Mouse (Mus musculus) megakaryocyte-erythroid progenitor cell, adult 5-6 weeks (primary cell): ENCODE measurements around the gene Actr10. TPM values are rescaled to one million over a fixed set of nuclear protein-coding genes. Genes with fewer than 3 reads are reported as not detected.

Source experiments
- ATAC-seq: replicated peaks from 2 replicates; pipeline ENCODE4 v1.8.0; 2016; ENCODE audit warnings: mild to moderate bottlenecking, inconsistent platforms; ENCODE audit not compliant: severe bottlenecking, poor library complexity, low FRiP score, low TSS enrichment
- total RNA-seq, 2 experiments: library from RNA; stranded (forward) in 1 of 2; stranded (reverse) in 1 of 2; fragments of 200-1000, 215-1000 nt in 1 of 2; fragments of >200 nt in 1 of 2; fragmentation: Nextera tagmentation in 1 of 2; gene quantifications; 2 replicates each; pipeline ENCODE4 v1.2.3; 2014 to 2017

Gene Actr10
- total RNA-seq, 2 experiments from 2014 or later = 54.8 to 85.1 TPM

- ATAC-seq = no peak
Observed at GRCm38 (mm10) chr12:71006901-71007300, 69.2 kb downstream of the Actr10 start.

- no peak for ATAC-seq
Observed at GRCm38 (mm10) chr12:71009769-71010168, 72.1 kb downstream of the Actr10 start.

Other genes with a start within 250 kb of the Actr10 start
- 3.0 and 3.6 TPM in 2 replicates for gene Frmd6, start 112.3 kb upstream of the Actr10 start, total RNA-seq (2014; fragmentation: Nextera tagmentation)
- gene Frmd6, start 112.3 kb upstream of the Actr10 start, total RNA-seq (2017) = 2.3 and 5.4 TPM in 2 replicates
- gene Psma3, start 36.8 kb downstream of the Actr10 start, total RNA-seq (2014; fragmentation: Nextera tagmentation) = 335 and 399 TPM in 2 replicates
- gene Psma3, start 36.8 kb downstream of the Actr10 start, total RNA-seq (2017) = 428 and 450 TPM in 2 replicates
- 23.4 and 36.3 TPM in 2 replicates for gene Arid4a, start 78.1 kb downstream of the Actr10 start, total RNA-seq (2014; fragmentation: Nextera tagmentation)
- gene Arid4a, start 78.1 kb downstream of the Actr10 start, total RNA-seq (2017) = 58.0 and 58.9 TPM in 2 replicates
- gene Tomm20l, start 173.6 kb downstream of the Actr10 start, total RNA-seq (2014; fragmentation: Nextera tagmentation) = not detected in 2 replicates
- gene Tomm20l, start 173.6 kb downstream of the Actr10 start, total RNA-seq (2017) = not detected in 2 replicates
- gene Timm9, start 198.8 kb downstream of the Actr10 start, total RNA-seq (2014; fragmentation: Nextera tagmentation) = 113 and 144 TPM in 2 replicates
- gene Timm9, start 198.8 kb downstream of the Actr10 start, total RNA-seq (2017) = 93.4 and 95.5 TPM in 2 replicates
- 17.9 and 23.2 TPM in 2 replicates for gene 2700049A03Rik, start 199.0 kb downstream of the Actr10 start, total RNA-seq (2014; fragmentation: Nextera tagmentation)
- gene 2700049A03Rik, start 199.0 kb downstream of the Actr10 start, total RNA-seq (2017) = 12.2 and 14.7 TPM in 2 replicates